ENCODE assay signal across 20 mouse cellular contexts in the genomic region with DNA sequence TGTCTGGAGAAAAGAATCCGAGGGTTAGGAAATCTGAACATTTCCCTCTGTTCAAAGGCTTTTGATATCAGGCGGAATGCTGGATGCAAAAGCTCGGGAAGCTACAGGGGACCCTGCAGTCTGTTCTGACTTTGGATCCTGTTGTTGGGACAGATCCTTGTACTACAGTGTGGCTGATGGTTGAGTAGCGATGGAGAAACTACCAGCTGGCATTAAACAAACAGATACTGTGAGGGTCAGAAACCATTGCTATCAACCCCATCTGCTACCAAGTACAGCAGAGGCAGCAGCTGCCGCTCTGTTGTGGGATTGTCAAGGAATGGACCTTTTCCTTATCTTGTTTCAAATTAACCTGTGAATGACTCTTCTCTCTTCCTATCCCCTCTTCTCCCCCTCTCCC. TPM values are rescaled to one million over a fixed set of nuclear protein-coding genes. Genes with fewer than 3 reads are reported as not detected.
DNase-seq lines count a peak whose midpoint lies in the region; ATAC-seq lines count a peak whose summit lies in the region.
"Had no signal": no experiment of that assay in that cellular context is flagged by ENCODE, and none has a peak within 500 bp of the region (broad histone marks: within the 10 kb centered on the region; RNA-seq: fewer than 3 reads in every experiment).

No protein-coding gene starts in this region.

- no peak overlapping the region for H3K9ac ChIP-seq in hindbrain, embryonic 16.5 days (ENCODE audit: low read depth, low read length)
- H3K9ac ChIP-seq: embryonic facial prominence, embryonic 13.5 days; forebrain, embryonic 15.5 days; heart, embryonic 15.5 days; hindbrain, embryonic 15.5 days had no signal

- H3K9me3 ChIP-seq in hindbrain, embryonic 16.5 days (ENCODE audit: control insufficient read depth, low read length), result no peaks in the 10 kb centered on the region
- no peaks in the 10 kb centered on the region for H3K9me3 ChIP-seq in hindbrain, embryonic 10.5 days
- H3K9me3 ChIP-seq: embryonic facial prominence, embryonic 13.5 days; forebrain, embryonic 15.5 days; heart, embryonic 10.5 days; heart, embryonic 15.5 days; hindbrain, embryonic 15.5 days had no signal

- H3K27me3 ChIP-seq in hindbrain, embryonic 16.5 days (replicated peaks; ENCODE audit: control insufficient read depth, insufficient read depth, low read length), result no peaks in the 10 kb centered on the region
- H3K27me3 ChIP-seq in hindbrain, embryonic 10.5 days (ENCODE audit: insufficient read depth, poor library complexity, severe bottlenecking), result no peaks in the 10 kb centered on the region
- H3K27me3 ChIP-seq: embryonic facial prominence, embryonic 13.5 days; forebrain, embryonic 15.5 days; heart, embryonic 15.5 days; hindbrain, embryonic 15.5 days had no signal

- no peak overlapping the region for H3K4me2 ChIP-seq in hindbrain, embryonic 16.5 days (ENCODE audit: low read length)
- H3K4me2 ChIP-seq: embryonic facial prominence, embryonic 13.5 days; forebrain, embryonic 15.5 days; heart, embryonic 15.5 days; hindbrain, embryonic 15.5 days had no signal

- DNase-seq in cerebellum, adult 11-12 months, result peak; percentile 41
- no peak for DNase-seq in cerebellum, adult 11 months
- no peak for DNase-seq in hindbrain, embryonic 10.5 days (ENCODE audit: low spot score)
- DNase-seq in brain, adult 2 months (ENCODE audit: low read depth, low spot score), result peak; percentile 72
- DNase-seq in cerebellum, adult 9-11 months, result peak; percentile 49
- no peak for DNase-seq in spleen, adult 12 weeks (ENCODE audit: low spot score)
- no peak for DNase-seq in yolk sac, embryonic 10.5 days (ENCODE audit: low spot score)
- DNase-seq: adrenal gland, postnatal 25 days; gastrocnemius, postnatal 10 days; heart, adult 18-20 months; heart, postnatal 14 days; kidney, adult 11 months; kidney, adult 9 months had no signal

- H3K4me1 ChIP-seq in hindbrain, embryonic 16.5 days (ENCODE audit: control insufficient read depth, insufficient read depth, low read depth, low read length), result no peaks in the 10 kb centered on the region
- peaks cover 2% of the 10 kb centered on the region for H3K4me1 ChIP-seq in hindbrain, embryonic 10.5 days (replicated peaks)
- H3K4me1 ChIP-seq: embryonic facial prominence, embryonic 13.5 days; heart, embryonic 10.5 days; heart, embryonic 15.5 days; hindbrain, embryonic 15.5 days had no signal

- no peaks in the 10 kb centered on the region for H3K36me3 ChIP-seq in hindbrain, embryonic 16.5 days (ENCODE audit: control insufficient read depth, insufficient read depth, low read length)
- no peaks in the 10 kb centered on the region for H3K36me3 ChIP-seq in hindbrain, embryonic 10.5 days
- H3K36me3 ChIP-seq: embryonic facial prominence, embryonic 13.5 days; forebrain, embryonic 15.5 days; heart, embryonic 10.5 days; heart, embryonic 15.5 days; hindbrain, embryonic 15.5 days had no signal

- ATAC-seq in hindbrain, embryonic 16.5 days, result peak; percentile 67; the same call in 1 of the 2 replicates
- ATAC-seq: forebrain, embryonic 15.5 days had no signal

- no peak overlapping the region for H3K27ac ChIP-seq in hindbrain, embryonic 16.5 days (ENCODE audit: low read depth, low read length)
- no peak overlapping the region for H3K27ac ChIP-seq in hindbrain, embryonic 10.5 days
- H3K27ac ChIP-seq: embryonic facial prominence, embryonic 13.5 days; forebrain, embryonic 15.5 days; heart, embryonic 10.5 days; heart, embryonic 15.5 days; hindbrain, embryonic 15.5 days had no signal

- 63% methylated on average over 5 of the region's 5 CpGs for WGBS in hindbrain, embryonic 16.5 days
- WGBS in hindbrain, embryonic 10.5 days, result 79% methylated on average over 5 of the region's 5 CpGs

- H3K4me3 ChIP-seq in hindbrain, embryonic 16.5 days (ENCODE audit: low read length), result no peak overlapping the region
- H3K4me3 ChIP-seq in hindbrain, embryonic 10.5 days, result no peak overlapping the region
- H3K4me3 ChIP-seq: embryonic facial prominence, embryonic 13.5 days; forebrain, embryonic 15.5 days; heart, embryonic 10.5 days; heart, embryonic 15.5 days; hindbrain, embryonic 15.5 days had no signal

RNA-seq across cellular contexts. Expression of a gene that starts 6.7 kb away (rescaled TPM):
- polyA plus RNA-seq in hindbrain, embryonic 16.5 days (2015; fragmentation: Nextera tagmentation; extraction: Ambion mirVana), result 1.6 and 1.8 TPM in 2 replicates
- polyA plus RNA-seq in hindbrain, embryonic 10.5 days (2016; fragmentation: Nextera tagmentation; extraction: Ambion mirVana), result 0.12 and 0.14 TPM in 2 replicates
- polyA plus RNA-seq: C2C12 had no signal

Comparison
In these comparisons a context has a peak if more than half of its experiments do, and no peak if none do; other contexts are left out.
1. DNase-seq: peak in cerebellum, adult 11-12 months (single experiment), brain, adult 2 months (single experiment) and cerebellum, adult 9-11 months (single experiment); none in cerebellum, adult 11 months (single experiment), hindbrain, embryonic 10.5 days (single experiment), spleen, adult 12 weeks (single experiment) and yolk sac, embryonic 10.5 days (single experiment).